Mouse (Mus musculus) hindbrain, embryonic 11.5 days (tissue): Measurements from ENCODE around the gene Nfatc3. TPM values are rescaled to one million over a fixed set of nuclear protein-coding genes. Genes with fewer than 3 reads are reported as not detected.
A peak's percentile ranks its signal among the peaks of the same experiment; 100 is the strongest.

Experiments
- ATAC-seq: fragments of 200-750 bp; cut with Nextera tagmentation; 2 replicates; pipeline ENCODE4 v1.8.0; 2017; ENCODE audit warnings: mild to moderate bottlenecking, moderate TSS enrichment, moderate library complexity; ENCODE audit not compliant: low FRiP score
- DNase-seq: peaks from one replicate; pipeline ENCODE4 v3.0.0-alpha.2; 2015; ENCODE audit warnings: low spot score
- H3K27ac ChIP-seq: fragments of 300-500 bp; sonication (generic); 2 replicates; pipeline ENCODE4 v1.5.1; 2014; ENCODE audit warnings: mild to moderate bottlenecking, low read depth, low read length
- H3K27me3 ChIP-seq: fragments of 300-500 bp; sonication (generic); 2 replicates; pipeline ENCODE4 v1.6.1; 2014; ENCODE audit warnings: mild to moderate bottlenecking, low read length, moderate library complexity, mixed read lengths; ENCODE audit not compliant: control insufficient read depth, insufficient read depth
- H3K36me3 ChIP-seq: fragments of 300-500 bp; sonication (generic); 2 replicates; pipeline ENCODE4 v1.6.1; 2014; ENCODE audit warnings: mild to moderate bottlenecking, low read length, moderate library complexity, mixed read lengths; ENCODE audit not compliant: control insufficient read depth, insufficient read depth
- H3K4me1 ChIP-seq: fragments of 300-500 bp; sonication (generic); replicated peaks from 2 replicates; pipeline ENCODE4 v1.6.1; 2014; ENCODE audit warnings: low read length, mixed read lengths; ENCODE audit not compliant: control insufficient read depth, insufficient read depth
- H3K4me2 ChIP-seq: fragments of 300-500 bp; sonication (generic); replicated peaks from 2 replicates; pipeline ENCODE4 v1.6.1; 2014; ENCODE audit warnings: mild to moderate bottlenecking, low read depth, low read length
- H3K4me3 ChIP-seq: fragments of 300-500 bp; sonication (generic); 2 replicates; pipeline ENCODE4 v1.5.1; 2014; ENCODE audit warnings: low read depth, low read length
- H3K9ac ChIP-seq: fragments of 300-500 bp; sonication (generic); 2 replicates; pipeline ENCODE4 v1.6.1; 2014; ENCODE audit warnings: low read depth, low read length
- H3K9me3 ChIP-seq: fragments of 300-500 bp; sonication (generic); 2 replicates; pipeline ENCODE4 v1.6.1; 2016; ENCODE audit warnings: low read length; ENCODE audit not compliant: control insufficient read depth
- WGBS: fragments of 180-500 bp; shearing (Covaris S2); extraction: QIAGEN DNeasy Blood & Tissue Kit; methylation state at CpG from one replicate; pipeline ENCODE4 v1.1.7; 2014; 5-methylcytosine and 5-hydroxymethylcytosine counted together
- polyA plus RNA-seq: library from polyadenylated mRNA; unstranded; fragments of >200 nt; fragmentation: Nextera tagmentation; extraction: Ambion mirVana; gene quantifications from 2 replicates; pipeline ENCODE4 v1.2.1, GENCODE M21; 2014

Nfatc3 gene
- polyA plus RNA-seq, 1 experiment from 2014 or later = 8.1 TPM

GRCm38 (mm10) chr8:106052510-106053089, 6.0 kb upstream of the Nfatc3 start:
- no peaks in the 10 kb centered on the region for H3K4me1 ChIP-seq
- 90% methylated on average over 9 of the region's 9 CpGs for WGBS
- no peaks in the 10 kb centered on the region for H3K9me3 ChIP-seq
- H3K27me3 ChIP-seq = no peaks in the 10 kb centered on the region
- no peaks in the 10 kb centered on the region for H3K36me3 ChIP-seq
- H3K4me3 ChIP-seq = no peak overlapping the region
- ATAC-seq (no peak), DNase-seq (no peak)
- no peak overlapping the region for H3K27ac ChIP-seq
- H3K4me2 ChIP-seq = no peak overlapping the region
- no peak overlapping the region for H3K9ac ChIP-seq

GRCm38 (mm10) chr8:106054190-106054811, 4.3 kb upstream of the Nfatc3 start:
- Histone ChIP-seq H3K27me3 (no peaks in the 10 kb centered on the region), H3K36me3 (no peaks in the 10 kb centered on the region), H3K4me2 (no peak overlapping the region), H3K4me3 (no peak overlapping the region), H3K4me1 (no peaks in the 10 kb centered on the region), H3K9me3 (no peaks in the 10 kb centered on the region), H3K9ac (no peak overlapping the region), H3K27ac (no peak overlapping the region)
- DNase-seq (no peak), ATAC-seq (no peak)
- WGBS = 73% methylated on average over 6 of the region's 6 CpGs

- DNase-seq (no peak), ATAC-seq (no peak)
- Histone ChIP-seq H3K4me3 (no peak overlapping the region), H3K36me3 (no peaks in the 10 kb centered on the region), H3K27ac (no peak overlapping the region), H3K4me1 (no peaks in the 10 kb centered on the region), H3K9me3 (no peaks in the 10 kb centered on the region), H3K4me2 (no peak overlapping the region), H3K9ac (no peak overlapping the region), H3K27me3 (no peaks in the 10 kb centered on the region)
- 55% methylated on average over 3 of the region's 3 CpGs for WGBS
Measured at GRCm38 (mm10) chr8:106055038-106055437, 3.6 kb upstream of the Nfatc3 start.

- H3K27ac ChIP-seq = no peak overlapping the region
Measured at GRCm38 (mm10) chr8:106056455-106056982, 2.1 kb upstream of the Nfatc3 start.

GRCm38 (mm10) chr8:106059613-106060371, 1.2 kb downstream of the Nfatc3 start:
- H3K4me1 ChIP-seq = no peaks in the 10 kb centered on the region
- H3K27ac ChIP-seq = peak overlapping the region; percentile 89
- ATAC-seq (peak; percentile 89), DNase-seq (peak; percentile 77)
- peak overlapping the region; percentile 83 for H3K9ac ChIP-seq
- no peaks in the 10 kb centered on the region for H3K9me3 ChIP-seq
- under 1% methylated on average over 53 of the region's 83 CpGs for WGBS
- no peaks in the 10 kb centered on the region for H3K36me3 ChIP-seq
- H3K4me3 ChIP-seq = peak overlapping the region; percentile 90
- H3K27me3 ChIP-seq = no peaks in the 10 kb centered on the region
- H3K4me2 ChIP-seq = peak overlapping the region; percentile 76

More at GRCm38 (mm10) chr8:106056455-106056982, 2.1 kb upstream of the Nfatc3 start:
- no peaks in the 10 kb centered on the region for H3K36me3 ChIP-seq
- no peaks in the 10 kb centered on the region for H3K4me1 ChIP-seq
- H3K9me3 ChIP-seq = no peaks in the 10 kb centered on the region
- no peaks in the 10 kb centered on the region for H3K27me3 ChIP-seq
- no peak for DNase-seq
- H3K4me3 ChIP-seq = no peak overlapping the region
- 87% methylated on average over 4 of the region's 4 CpGs for WGBS
- no peak for ATAC-seq
- H3K4me2 ChIP-seq = no peak overlapping the region
- no peak overlapping the region for H3K9ac ChIP-seq

- Histone ChIP-seq H3K4me3 (peak overlapping the region; percentile 90), H3K4me2 (peak overlapping the region; percentile 76), H3K4me1 (no peaks in the 10 kb centered on the region), H3K36me3 (no peaks in the 10 kb centered on the region), H3K27me3 (no peaks in the 10 kb centered on the region), H3K27ac (no peak overlapping the region), H3K9ac (no peak overlapping the region; the same call in 1 of the 2 replicates), H3K9me3 (no peaks in the 10 kb centered on the region)
- ATAC-seq (no peak), DNase-seq (peak; percentile 4)
- WGBS = 5% methylated on average over 3 of the region's 3 CpGs
Measured at GRCm38 (mm10) chr8:106060521-106060920, 1.9 kb downstream of the Nfatc3 start.

GRCm38 (mm10) chr8:106061686-106062085, 3.0 kb downstream of the Nfatc3 start:
- ATAC-seq = no peak
- 91% methylated on average over 6 of the region's 6 CpGs for WGBS
- no peak for DNase-seq
- Histone ChIP-seq H3K9ac (no peak overlapping the region), H3K4me2 (no peak overlapping the region), H3K36me3 (no peaks in the 10 kb centered on the region), H3K4me1 (no peaks in the 10 kb centered on the region), H3K9me3 (no peaks in the 10 kb centered on the region), H3K27me3 (no peaks in the 10 kb centered on the region), H3K4me3 (no peak overlapping the region), H3K27ac (no peak overlapping the region)

- H3K4me1 ChIP-seq = no peaks in the 10 kb centered on the region
- no peak for DNase-seq
- no peak for ATAC-seq
- H3K4me3 ChIP-seq = no peak overlapping the region
- no peak overlapping the region for H3K27ac ChIP-seq
- no peak overlapping the region for H3K4me2 ChIP-seq
- 96% methylated on average over 7 of the region's 7 CpGs for WGBS
- no peak overlapping the region for H3K9ac ChIP-seq
- no peaks in the 10 kb centered on the region for H3K36me3 ChIP-seq
- no peaks in the 10 kb centered on the region for H3K9me3 ChIP-seq
- no peaks in the 10 kb centered on the region for H3K27me3 ChIP-seq
Measured at GRCm38 (mm10) chr8:106063046-106063445, 4.4 kb downstream of the Nfatc3 start.
